Mouse (Mus musculus): ENCODE measurements around the gene Mau2.

DNA sequence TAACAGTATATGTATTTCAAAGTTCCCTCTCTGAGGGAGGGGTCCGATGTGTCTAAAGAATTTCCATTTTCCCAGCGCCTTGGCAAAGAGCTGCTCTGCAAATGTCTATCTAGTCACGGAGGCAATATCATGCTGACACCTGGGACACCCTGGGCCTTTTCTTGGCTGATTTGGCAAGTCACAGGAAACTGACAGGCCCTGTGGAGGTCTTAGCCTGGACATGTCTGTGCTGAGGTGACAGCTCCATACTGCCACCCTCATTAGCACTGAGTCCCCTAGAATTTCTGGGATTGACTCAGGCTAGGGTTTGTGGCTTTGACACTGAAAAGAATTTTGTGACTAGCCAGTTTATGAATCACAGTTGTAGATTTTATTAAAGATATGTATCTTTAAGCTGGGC lies 30.2 kb downstream of the Mau2 start:
- TF ChIP-seq GATA1 (IDR thresholded peaks at IDR 0.05; ENCODE audit: low read length) (no peak), TAL1 (IDR thresholded peaks at IDR 0.05; ENCODE audit: low read length) (no peak)

Measured in erythroblast, embryonic 14.5 days (primary cell).